Mouse (Mus musculus): ENCODE results near the gene 2900026A02Rik.

2900026A02Rik gene

GRCm38 (mm10) chr5:113210314-113210713 is 10.7 kb downstream of the 2900026A02Rik start:
- DNase-seq = no peak

- DNase-seq = no peak
Measured at GRCm38 (mm10) chr5:113209898-113210297, 11.1 kb downstream of the 2900026A02Rik start.

GRCm38 (mm10) chr5:113209401-113209750 is 11.7 kb downstream of the 2900026A02Rik start:
- no peak for DNase-seq

GRCm38 (mm10) chr5:113208622-113209400 is 12.2 kb downstream of the 2900026A02Rik start:
- DNase-seq = no peak

- DNase-seq = no peak
Measured at GRCm38 (mm10) chr5:113208048-113208447, 13.0 kb downstream of the 2900026A02Rik start.

GRCm38 (mm10) chr5:113206670-113207352 is 14.2 kb downstream of the 2900026A02Rik start:
- no peak for DNase-seq

GRCm38 (mm10) chr5:113204193-113204592 is 16.8 kb downstream of the 2900026A02Rik start:
- DNase-seq = no peak

GRCm38 (mm10) chr5:113199772-113200134 is 21.3 kb downstream of the 2900026A02Rik start:
- no peak for DNase-seq

GRCm38 (mm10) chr5:113199126-113199771 is 21.8 kb downstream of the 2900026A02Rik start:
- no peak for DNase-seq

GRCm38 (mm10) chr5:113196916-113197794 is 23.9 kb downstream of the 2900026A02Rik start:
- no peak for DNase-seq

- DNase-seq = no peak
Measured at GRCm38 (mm10) chr5:113195907-113196306, 25.1 kb downstream of the 2900026A02Rik start.

- DNase-seq = no peak
Measured at GRCm38 (mm10) chr5:113195451-113195850, 25.6 kb downstream of the 2900026A02Rik start.

GRCm38 (mm10) chr5:113193762-113194161 is 27.3 kb downstream of the 2900026A02Rik start:
- no peak for DNase-seq

- DNase-seq = no peak
Measured at GRCm38 (mm10) chr5:113191901-113192300, 29.1 kb downstream of the 2900026A02Rik start.

GRCm38 (mm10) chr5:113190558-113190957 is 30.5 kb downstream of the 2900026A02Rik start:
- no peak for DNase-seq

GRCm38 (mm10) chr5:113181441-113181840 is 39.6 kb downstream of the 2900026A02Rik start:
- DNase-seq = no peak

GRCm38 (mm10) chr5:113180755-113181154 is 40.3 kb downstream of the 2900026A02Rik start:
- no peak for DNase-seq

GRCm38 (mm10) chr5:113179843-113180682 is 41.0 kb downstream of the 2900026A02Rik start:
- peak; percentile 90 for DNase-seq

- DNase-seq = no peak
Measured at GRCm38 (mm10) chr5:113179451-113179842, 41.6 kb downstream of the 2900026A02Rik start.

- no peak for DNase-seq
Measured at GRCm38 (mm10) chr5:113175976-113176375, 45.1 kb downstream of the 2900026A02Rik start.

GRCm38 (mm10) chr5:113174916-113175692 is 45.9 kb downstream of the 2900026A02Rik start:
- DNase-seq = no peak
